In genomic region chr7:66831295-66831694, GRCm38 (mm10) we compare ENCODE assay signal across 10 mouse cellular contexts. TPM values are rescaled to one million over a fixed set of nuclear protein-coding genes. Genes with fewer than 3 reads are reported as not detected.
DNase-seq lines count a peak whose midpoint lies in the region; ATAC-seq lines count a peak whose summit lies in the region.
"Had no signal": no experiment of that assay in that cellular context is flagged by ENCODE, and none has a peak within 500 bp of the region (broad histone marks: within the 10 kb centered on the region; RNA-seq: fewer than 3 reads in every experiment).

No protein-coding gene starts in this region.

- no peak overlapping the region for H3K9ac ChIP-seq in kidney, embryonic 14.5 days (ENCODE audit: low read depth, low read length)

- no peak for ATAC-seq in kidney, embryonic 14.5 days (ENCODE audit: low FRiP score, low TSS enrichment)
- no peak for ATAC-seq in erythroblast, adult 5-6 weeks (replicated peaks; ENCODE audit: low FRiP score, poor library complexity, severe bottlenecking)

- peak; percentile 60 to 61 for DNase-seq in cerebellum, postnatal 10 days
- DNase-seq in cerebellum, adult 11 months: no peak
- DNase-seq in ovary, postnatal 36 days (ENCODE audit: low spot score): peak; percentile 37
- no peak for DNase-seq in ovary, adult 18-20 months (ENCODE audit: low spot score)
- peak; percentile 73 to 77 for DNase-seq in lung, postnatal 4 days
- no peak for DNase-seq in retina, embryonic 14.5 days (ENCODE audit: low spot score)
- DNase-seq: cerebellum, postnatal 36 days had no signal

- no peaks in the 10 kb centered on the region for H3K27me3 ChIP-seq in kidney, embryonic 14.5 days (ENCODE audit: control insufficient read depth, insufficient read depth, low read length)

- WGBS in kidney, embryonic 14.5 days: 42% methylated on average over 5 of the region's 5 CpGs

- no peaks in the 10 kb centered on the region for H3K9me3 ChIP-seq in kidney, embryonic 14.5 days (ENCODE audit: control insufficient read depth, low read length)

- H3K4me2 ChIP-seq in kidney, embryonic 14.5 days (replicated peaks; ENCODE audit: low read depth, low read length): peak overlapping the region; percentile 15; the same call in 1 of the 2 replicates

- H3K4me3 ChIP-seq in kidney, embryonic 14.5 days (ENCODE audit: low read length): no peak overlapping the region
- H3K4me3 ChIP-seq: myocyte had no signal

- peak overlapping the region; percentile 20; the same call in 1 of the 2 replicates for H3K27ac ChIP-seq in kidney, embryonic 14.5 days (ENCODE audit: low read depth, low read length)

- no peaks in the 10 kb centered on the region for H3K36me3 ChIP-seq in kidney, embryonic 14.5 days (ENCODE audit: control insufficient read depth, insufficient read depth, low read length)

- H3K4me1 ChIP-seq in kidney, embryonic 14.5 days (ENCODE audit: control insufficient read depth, insufficient read depth, low read length): peaks cover 10% of the 10 kb centered on the region

RNA-seq across cellular contexts. Expression of gene Adamts17, which starts 8.2 kb away (rescaled TPM):
- polyA plus RNA-seq in kidney, embryonic 14.5 days (2014; fragmentation: Nextera tagmentation; extraction: Ambion mirVana): 4.3 and 4.6 TPM in 2 replicates
- not detected in 2 replicates for total RNA-seq in erythroblast, adult 5-6 weeks (2015; ENCODE audit: low replicate concordance)
- total RNA-seq in erythroblast, adult 5-6 weeks (2017; ENCODE audit: low replicate concordance): not detected in 2 replicates

Comparison
In these comparisons a context has a peak if more than half of its experiments do, and no peak if none do; other contexts are left out.
1. DNase-seq: peak in cerebellum, postnatal 10 days (2 of 2), ovary, postnatal 36 days (single experiment) and lung, postnatal 4 days (2 of 2); none in cerebellum, adult 11 months (single experiment), ovary, adult 18-20 months (single experiment) and retina, embryonic 14.5 days (single experiment).